Comparison of ENCODE assay signal across 8 mouse cellular contexts in the genomic region with DNA sequence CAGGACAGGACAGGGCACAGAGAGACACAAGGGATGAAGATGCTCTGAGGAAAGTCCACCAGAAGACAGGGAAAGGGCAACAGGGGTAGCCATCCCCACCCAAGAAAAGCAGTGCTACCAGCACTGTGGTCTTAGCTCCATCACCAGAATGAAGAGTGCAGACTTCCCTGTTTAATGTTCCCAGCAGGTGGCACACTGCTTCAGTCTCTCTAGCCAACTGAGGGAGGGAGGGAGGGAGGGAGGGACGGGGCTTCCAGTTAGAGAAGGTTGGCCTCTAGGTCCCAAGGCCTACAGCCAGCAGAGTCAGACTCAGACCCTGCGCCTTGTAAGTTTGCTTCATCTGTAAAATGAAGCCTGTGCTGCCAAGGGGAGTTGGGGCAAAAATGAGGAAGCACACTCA. TPM values are rescaled to one million over a fixed set of nuclear protein-coding genes. Genes with fewer than 3 reads are reported as not detected.
A peak's percentile ranks its signal among the peaks of the same experiment; 100 is the strongest.
DNase-seq lines count a peak whose midpoint lies in the region; ATAC-seq lines count a peak whose summit lies in the region.

No protein-coding gene starts in this region.

- no peaks in the 10 kb centered on the region for H3K36me3 ChIP-seq in forebrain, embryonic 14.5 days (ENCODE audit: control insufficient read depth, insufficient read depth, low read length)
- no peaks in the 10 kb centered on the region for H3K36me3 ChIP-seq in forebrain, embryonic 11.5 days (ENCODE audit: control insufficient read depth, insufficient read depth, low read length)

- no peak overlapping the region for H3K9ac ChIP-seq in forebrain, embryonic 14.5 days (ENCODE audit: low read length)
- H3K9ac ChIP-seq in forebrain, embryonic 11.5 days (ENCODE audit: low read length): no peak overlapping the region

- DNase-seq in forebrain, embryonic 14.5 days (ENCODE audit: low spot score): peak; percentile 22
- DNase-seq in forebrain, embryonic 11.5 days (ENCODE audit: low spot score): no peak
- peak; percentile 2 for DNase-seq in thymus, postnatal 0 days (ENCODE audit: low spot score)
- DNase-seq in thymus, postnatal 36 days: no peak
- DNase-seq in kidney, postnatal 10 days: peak; percentile 57
- DNase-seq in yolk sac, embryonic 10.5 days (ENCODE audit: low spot score): peak; percentile 43
- no peak for DNase-seq in layer of hippocampus, postnatal 14 days (ENCODE audit: low spot score in 2 of 2)
- DNase-seq in layer of hippocampus, adult 9-10 months (ENCODE audit: low spot score): no peak

- 39% methylated on average over 2 of the region's 2 CpGs for WGBS in forebrain, embryonic 14.5 days
- WGBS in forebrain, embryonic 11.5 days: 58% methylated on average over 2 of the region's 2 CpGs

- ATAC-seq in forebrain, embryonic 14.5 days: no peak
- ATAC-seq in forebrain, embryonic 11.5 days (replicated peaks; ENCODE audit: low FRiP score): no peak

- no peak overlapping the region for H3K4me3 ChIP-seq in forebrain, embryonic 14.5 days (ENCODE audit: low read depth, low read length)
- no peak overlapping the region for H3K4me3 ChIP-seq in forebrain, embryonic 11.5 days (ENCODE audit: low read depth, low read length)

- H3K27ac ChIP-seq in forebrain, embryonic 14.5 days (ENCODE audit: low read depth, low read length): no peak overlapping the region
- no peak overlapping the region for H3K27ac ChIP-seq in forebrain, embryonic 11.5 days (ENCODE audit: low read depth, low read length)

- H3K9me3 ChIP-seq in forebrain, embryonic 14.5 days (replicated peaks; ENCODE audit: control insufficient read depth, low read length): no peaks in the 10 kb centered on the region
- H3K9me3 ChIP-seq in forebrain, embryonic 11.5 days (ENCODE audit: control insufficient read depth, low read length): no peaks in the 10 kb centered on the region

- no peaks in the 10 kb centered on the region for H3K4me1 ChIP-seq in forebrain, embryonic 14.5 days (ENCODE audit: control insufficient read depth, insufficient read depth, low read length)
- H3K4me1 ChIP-seq in forebrain, embryonic 11.5 days (replicated peaks; ENCODE audit: control insufficient read depth, insufficient read depth, low read length): no peaks in the 10 kb centered on the region

- no peak overlapping the region for H3K4me2 ChIP-seq in forebrain, embryonic 14.5 days (ENCODE audit: low read length)
- no peak overlapping the region for H3K4me2 ChIP-seq in forebrain, embryonic 11.5 days (ENCODE audit: low read depth, low read length, severe bottlenecking)

- H3K27me3 ChIP-seq in forebrain, embryonic 14.5 days (replicated peaks; ENCODE audit: control insufficient read depth, insufficient read depth, low read length): no peaks in the 10 kb centered on the region
- H3K27me3 ChIP-seq in forebrain, embryonic 11.5 days (ENCODE audit: control insufficient read depth, insufficient read depth, low read length): no peaks in the 10 kb centered on the region

RNA-seq across cellular contexts. Expression of gene Epb41l4b, which starts 22.7 kb away (rescaled TPM):
- 0.74 and 0.88 TPM in 2 replicates for polyA plus RNA-seq in forebrain, embryonic 14.5 days (2014; fragmentation: Nextera tagmentation; extraction: Ambion mirVana)
- polyA plus RNA-seq in forebrain, embryonic 11.5 days (2014; fragmentation: Nextera tagmentation; extraction: Ambion mirVana): 0.57 and 0.75 TPM in 2 replicates
- polyA plus RNA-seq in thymus, postnatal 0 days (2015; fragmentation: Nextera tagmentation; extraction: Ambion mirVana): 2.2 and 2.4 TPM in 2 replicates
- total RNA-seq in layer of hippocampus, postnatal 14 days (2021): 10 to 100 TPM; 14.8 to 18.4 TPM

Comparison
In these comparisons a context has a peak if more than half of its experiments do, and no peak if none do; other contexts are left out.
1. DNase-seq: peak in forebrain, embryonic 14.5 days (single experiment), thymus, postnatal 0 days (single experiment), kidney, postnatal 10 days (single experiment) and yolk sac, embryonic 10.5 days (single experiment); none in forebrain, embryonic 11.5 days (single experiment), thymus, postnatal 36 days (0 of 2), layer of hippocampus, postnatal 14 days (0 of 2) and layer of hippocampus, adult 9-10 months (single experiment).